Mouse (Mus musculus): ENCODE measurements around the gene Ddx19a.
A peak's percentile ranks its signal among the peaks of the same experiment; 100 is the strongest.
"Not testable (repeated sequence)": the region's sequence is repeated elsewhere in the genome, so short reads cannot be mapped to it uniquely, and the experiment has no call there.

Gene Ddx19a

GRCm38 (mm10) chr8:110997547-110998531 lies at the start of gene Ddx19a:
Gene Ddx19a, minus strand, starts transcription at chr8:110997800.
- DNase-seq (ENCODE audit: low spot score) = peak; percentile 92

GRCm38 (mm10) chr8:111044003-111044734 lies 46.6 kb upstream of the Ddx19a start:
- DNase-seq (ENCODE audit: low spot score) = no peak

- DNase-seq (ENCODE audit: low spot score) = no peak
Observed at GRCm38 (mm10) chr8:111042546-111042945, 44.9 kb upstream of the Ddx19a start.

- DNase-seq (ENCODE audit: low spot score) = no peak
Observed at GRCm38 (mm10) chr8:111036591-111036990, 39.0 kb upstream of the Ddx19a start.

- peak; percentile 56 for DNase-seq (ENCODE audit: low spot score)
Observed at GRCm38 (mm10) chr8:111034276-111034675, 36.7 kb upstream of the Ddx19a start.

- DNase-seq (ENCODE audit: low spot score) = peak; percentile 100
Observed at GRCm38 (mm10) chr8:111033482-111034215, 36.0 kb upstream of the Ddx19a start.

- DNase-seq (ENCODE audit: low spot score) = no peak
Observed at GRCm38 (mm10) chr8:111032916-111033315, 35.3 kb upstream of the Ddx19a start, which contains the start of gene Aars. Gene Aars, plus strand, starts transcription at chr8:111033144.

GRCm38 (mm10) chr8:111031572-111031971 lies 34.0 kb upstream of the Ddx19a start, which contains the start of gene Ddx19b:
Gene Ddx19b, minus strand, starts transcription at chr8:111031751.
- no peak for DNase-seq (ENCODE audit: low spot score)

GRCm38 (mm10) chr8:111030045-111030444 lies 32.4 kb upstream of the Ddx19a start:
- no peak for DNase-seq (ENCODE audit: low spot score)

GRCm38 (mm10) chr8:111029589-111029988 lies 32.0 kb upstream of the Ddx19a start:
- DNase-seq (ENCODE audit: low spot score) = no peak

GRCm38 (mm10) chr8:111027391-111027937 lies 29.9 kb upstream of the Ddx19a start:
- DNase-seq (ENCODE audit: low spot score) = peak; percentile 82

GRCm38 (mm10) chr8:111026609-111027008 lies 29.0 kb upstream of the Ddx19a start:
- DNase-seq (ENCODE audit: low spot score) = not testable (repeated sequence)

GRCm38 (mm10) chr8:111010230-111010991 lies 12.8 kb upstream of the Ddx19a start:
- not testable (repeated sequence) for DNase-seq (ENCODE audit: low spot score)

- no peak for DNase-seq (ENCODE audit: low spot score)
Observed at GRCm38 (mm10) chr8:110996641-110997430, 764 bp downstream of the Ddx19a start.

- DNase-seq (ENCODE audit: low spot score) = no peak
Observed at GRCm38 (mm10) chr8:110990017-110990416, 7.6 kb downstream of the Ddx19a start.

GRCm38 (mm10) chr8:110987805-110988744 lies 9.5 kb downstream of the Ddx19a start:
- DNase-seq (ENCODE audit: low spot score) = no peak

GRCm38 (mm10) chr8:110981304-110981703 lies 16.3 kb downstream of the Ddx19a start:
- no peak for DNase-seq (ENCODE audit: low spot score)

GRCm38 (mm10) chr8:110977987-110978386 lies 19.6 kb downstream of the Ddx19a start:
- DNase-seq (ENCODE audit: low spot score) = not testable (repeated sequence)

GRCm38 (mm10) chr8:110976532-110976931 lies 21.1 kb downstream of the Ddx19a start:
- DNase-seq (ENCODE audit: low spot score) = not testable (repeated sequence)
